Mouse (Mus musculus): ENCODE measurements around the gene Chn1.

The Chn1 gene

DNA sequence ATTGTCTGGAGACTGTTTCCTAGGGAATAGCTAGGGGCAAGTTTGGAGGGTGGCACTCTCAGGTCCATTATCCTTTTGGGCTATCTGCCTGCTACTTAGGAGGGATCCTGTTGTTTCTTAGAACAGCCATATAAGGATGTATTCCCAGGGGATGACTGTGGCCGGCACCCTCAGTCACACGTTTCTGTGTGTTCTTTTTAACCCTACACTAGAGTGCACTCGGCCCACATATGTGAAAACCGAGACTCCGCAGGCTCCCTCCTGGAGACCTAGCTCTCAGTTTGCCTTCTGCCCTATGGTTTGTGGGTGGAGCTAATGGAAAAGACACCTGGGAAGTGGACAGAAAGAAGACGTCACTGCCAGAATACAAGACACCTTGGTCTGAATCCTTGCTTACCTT lies 183.9 kb downstream of the Chn1 start:
- 42% methylated on average over 6 of the region's 6 CpGs for WGBS

- WGBS = 26% methylated on average over 12 of the region's 12 CpGs
These were observed 185.0 kb downstream of the Chn1 start for GRCm38 (mm10) chr2:73590106-73590505.

GRCm38 (mm10) chr2:73588951-73589350 lies 186.2 kb downstream of the Chn1 start:
- 68% methylated on average over 2 of the region's 2 CpGs for WGBS

DNA sequence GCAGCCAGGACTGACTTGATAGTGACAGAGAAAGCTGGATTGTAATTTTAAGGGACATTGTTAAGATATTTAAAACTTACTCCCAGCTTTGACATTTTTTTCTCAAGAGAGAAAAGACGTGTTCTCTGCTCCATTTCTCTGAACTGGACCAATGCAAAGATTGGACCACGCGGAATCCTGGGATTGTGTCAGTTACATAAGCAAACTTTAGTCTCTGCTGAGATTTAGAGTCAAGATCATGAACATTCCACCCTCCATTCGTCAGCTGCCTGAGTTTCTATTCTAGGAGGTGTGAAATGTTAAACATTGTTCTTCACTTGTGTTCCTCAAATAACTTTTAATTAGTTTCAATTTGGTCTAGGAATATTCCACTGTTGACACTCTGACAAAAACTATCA lies 188.0 kb downstream of the Chn1 start:
- 30% methylated on average over 4 of the region's 4 CpGs for WGBS

GRCm38 (mm10) chr2:73586392-73587108 lies 188.6 kb downstream of the Chn1 start:
- WGBS = 28% methylated on average over 10 of the region's 10 CpGs

GRCm38 (mm10) chr2:73585347-73585831 lies 189.8 kb downstream of the Chn1 start:
- 6% methylated on average over 12 of the region's 12 CpGs for WGBS

- under 1% methylated on average over 18 of the region's 18 CpGs for WGBS
These were observed 190.3 kb downstream of the Chn1 start for GRCm38 (mm10) chr2:73584645-73585346.

- 94% methylated on average over 5 of the region's 5 CpGs for WGBS
These were observed 194.4 kb downstream of the Chn1 start for GRCm38 (mm10) chr2:73580720-73581119.

GRCm38 (mm10) chr2:73580166-73580565 lies 195.0 kb downstream of the Chn1 start, which contains the start of gene Chrna1:
Gene Chrna1 (minus strand): TSS chr2:73580338.
- 92% methylated on average over 9 of the region's 9 CpGs for WGBS

DNA sequence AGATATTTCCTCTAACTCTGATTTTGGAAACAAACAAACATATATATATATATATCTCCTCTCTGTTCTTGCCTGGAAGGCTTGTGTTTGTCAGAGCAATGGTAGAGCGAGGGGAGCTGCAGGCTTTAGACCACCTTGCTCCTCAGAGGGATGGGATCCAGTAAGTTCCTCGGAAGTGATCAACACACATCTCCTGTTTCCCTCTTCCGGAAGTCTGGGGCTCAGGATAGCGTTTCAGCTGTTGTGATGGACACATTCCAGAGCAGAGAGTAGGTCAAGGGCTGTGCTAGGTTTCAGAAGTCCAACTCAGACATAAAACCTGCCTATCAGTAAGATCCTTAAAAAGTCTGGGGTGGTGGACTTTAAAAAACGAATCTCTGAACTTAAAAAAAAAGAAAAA lies 196.0 kb downstream of the Chn1 start:
- WGBS = 61% methylated on average over 5 of the region's 5 CpGs

- 83% methylated on average over 6 of the region's 6 CpGs for WGBS
These were observed 200.7 kb downstream of the Chn1 start for GRCm38 (mm10) chr2:73574418-73574817.

- WGBS = 75% methylated on average over 4 of the region's 4 CpGs
These were observed 201.6 kb downstream of the Chn1 start for GRCm38 (mm10) chr2:73573556-73573955.

DNA sequence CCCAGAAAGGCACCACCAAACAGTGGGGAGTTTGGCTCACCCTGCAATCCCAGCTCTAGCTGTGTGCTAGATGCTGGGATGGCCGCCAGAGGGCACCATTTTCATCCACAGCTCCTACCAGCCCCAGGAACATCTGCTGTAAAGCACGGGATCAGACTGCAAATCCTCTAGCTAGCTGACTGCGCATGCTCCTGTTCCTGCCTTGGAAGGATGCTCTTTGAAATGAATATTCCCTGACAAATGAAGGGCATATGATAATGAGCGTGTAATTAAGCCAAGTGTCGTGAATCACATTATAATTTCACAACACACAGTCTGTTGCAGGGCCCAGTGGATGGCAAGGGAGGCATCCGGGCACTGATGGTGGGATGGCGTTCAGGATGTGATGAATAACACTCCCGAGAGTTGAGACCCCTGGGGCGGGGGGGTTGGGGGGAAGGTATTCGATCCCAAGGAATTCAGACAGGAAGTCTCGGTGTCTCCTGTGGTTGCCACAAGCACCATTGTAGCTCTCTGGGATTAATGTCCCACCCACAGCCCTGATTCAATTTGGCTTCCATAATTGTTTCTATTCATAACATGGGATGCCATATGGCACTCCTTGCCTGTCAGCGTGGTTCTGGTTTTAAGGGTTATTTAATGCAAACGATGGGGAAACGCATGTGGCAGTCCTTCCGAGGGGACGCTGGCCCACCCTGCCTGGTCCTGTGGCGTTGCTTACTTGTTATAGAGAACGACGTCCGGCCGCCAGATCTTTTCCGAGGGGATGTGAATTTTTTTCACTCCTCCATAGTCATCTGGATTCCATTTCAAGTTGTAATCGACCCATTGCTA lies 202.4 kb downstream of the Chn1 start:
- WGBS = 14% methylated on average over 23 of the region's 23 CpGs

GRCm38 (mm10) chr2:73571901-73572300 lies 203.2 kb downstream of the Chn1 start:
- 52% methylated on average over 6 of the region's 6 CpGs for WGBS

GRCm38 (mm10) chr2:73571304-73571703 lies 203.8 kb downstream of the Chn1 start:
- 91% methylated on average over 9 of the region's 9 CpGs for WGBS

GRCm38 (mm10) chr2:73566989-73567605 lies 208.0 kb downstream of the Chn1 start:
- 10% methylated on average over 8 of the region's 8 CpGs for WGBS

DNA sequence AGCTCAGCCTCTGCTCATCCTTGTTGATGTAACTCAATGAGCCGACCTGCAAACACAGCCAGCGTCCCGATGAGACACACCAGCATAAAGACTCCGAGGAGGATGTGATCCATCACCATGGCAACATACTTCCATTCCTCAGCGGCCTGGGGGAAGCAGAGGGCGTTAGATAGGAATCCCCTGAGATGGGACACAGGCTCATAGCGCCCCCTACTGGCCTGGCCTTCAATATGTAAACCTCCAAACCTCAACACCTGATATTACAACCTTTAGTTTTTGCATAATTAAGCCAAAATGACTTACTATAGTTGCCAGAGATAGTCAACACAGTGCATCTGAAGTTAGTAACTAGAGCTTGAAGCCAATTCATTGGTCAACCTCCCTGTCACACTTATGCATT lies 209.0 kb downstream of the Chn1 start:
- 1% methylated on average over 7 of the region's 7 CpGs for WGBS

DNA sequence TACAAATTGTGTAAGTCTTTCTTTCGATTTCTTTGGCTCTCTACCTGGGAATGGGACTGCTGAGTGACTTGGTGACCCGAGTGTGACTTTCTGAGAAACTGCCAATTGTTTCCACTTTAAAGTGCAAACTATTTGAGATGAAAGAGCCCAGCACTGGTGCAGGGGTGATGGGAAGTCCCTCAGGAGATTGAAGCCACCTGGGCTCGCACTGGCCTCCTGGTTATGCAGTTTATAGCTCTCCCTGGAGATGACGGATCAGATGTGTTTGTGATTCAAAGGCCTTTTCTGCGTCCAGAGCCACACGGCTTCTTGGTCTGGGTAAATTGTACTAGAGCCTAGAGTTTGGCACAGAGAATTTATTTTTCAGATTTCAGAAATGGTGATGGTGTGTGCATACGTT lies 211.5 kb downstream of the Chn1 start:
- 81% methylated on average over 7 of the region's 7 CpGs for WGBS

DNA sequence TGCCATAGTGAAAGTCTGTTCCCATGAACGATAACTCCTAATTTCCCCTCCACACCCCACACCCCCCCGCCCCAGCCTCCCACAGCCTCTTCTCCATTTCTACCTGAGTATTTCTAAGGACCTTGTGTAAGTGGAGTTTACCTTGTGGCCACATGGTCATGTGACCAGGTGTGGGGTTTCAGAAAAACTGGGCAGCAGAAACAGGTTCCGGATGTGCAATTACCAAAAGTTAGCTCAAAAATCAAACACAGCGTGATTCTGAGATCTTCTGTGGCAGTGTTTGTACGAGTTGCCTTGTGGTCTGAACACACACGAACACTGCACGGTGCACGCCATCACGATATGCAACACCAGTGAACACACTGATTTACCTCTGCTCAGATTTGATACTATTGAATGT lies 212.5 kb downstream of the Chn1 start:
- WGBS = 96% methylated on average over 9 of the region's 9 CpGs

- 5% methylated on average over 8 of the region's 8 CpGs for whole genome bisulfite sequencing
These were observed 213.5 kb downstream of the Chn1 start for GRCm38 (mm10) chr2:73561665-73562063.

- WGBS = 3% methylated on average over 23 of the region's 23 CpGs
These were observed 214.1 kb downstream of the Chn1 start for GRCm38 (mm10) chr2:73560899-73561664.
